Mouse (Mus musculus): ENCODE results near the gene Borcs6.
A peak's percentile ranks its signal among the peaks of the same experiment; 100 is the strongest.

Borcs6 gene

GRCm38 (mm10) chr11:69050748-69051147 is 8.8 kb upstream of the Borcs6 start:
- no peak for DNase-seq

DNA sequence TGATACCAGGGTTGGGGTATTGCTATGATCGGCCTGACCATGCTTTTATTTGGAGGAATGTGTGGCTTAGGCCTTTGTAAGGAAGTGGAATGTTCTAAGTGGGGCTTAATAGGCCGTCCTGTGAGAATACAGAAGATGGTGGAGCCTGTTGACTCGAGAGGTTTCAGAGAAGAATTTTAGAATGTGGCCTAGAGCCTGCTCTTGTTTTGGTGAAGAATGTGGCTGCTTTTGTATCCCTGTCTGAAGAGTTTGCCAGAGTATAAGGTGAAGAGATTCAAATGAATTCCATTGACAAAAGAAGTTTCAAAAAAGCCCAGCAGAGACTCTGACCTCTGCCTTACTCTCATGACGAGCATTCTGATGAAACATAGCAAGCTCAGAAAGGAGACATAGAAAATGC is 7.7 kb upstream of the Borcs6 start:
- DNase-seq, result no peak

DNA sequence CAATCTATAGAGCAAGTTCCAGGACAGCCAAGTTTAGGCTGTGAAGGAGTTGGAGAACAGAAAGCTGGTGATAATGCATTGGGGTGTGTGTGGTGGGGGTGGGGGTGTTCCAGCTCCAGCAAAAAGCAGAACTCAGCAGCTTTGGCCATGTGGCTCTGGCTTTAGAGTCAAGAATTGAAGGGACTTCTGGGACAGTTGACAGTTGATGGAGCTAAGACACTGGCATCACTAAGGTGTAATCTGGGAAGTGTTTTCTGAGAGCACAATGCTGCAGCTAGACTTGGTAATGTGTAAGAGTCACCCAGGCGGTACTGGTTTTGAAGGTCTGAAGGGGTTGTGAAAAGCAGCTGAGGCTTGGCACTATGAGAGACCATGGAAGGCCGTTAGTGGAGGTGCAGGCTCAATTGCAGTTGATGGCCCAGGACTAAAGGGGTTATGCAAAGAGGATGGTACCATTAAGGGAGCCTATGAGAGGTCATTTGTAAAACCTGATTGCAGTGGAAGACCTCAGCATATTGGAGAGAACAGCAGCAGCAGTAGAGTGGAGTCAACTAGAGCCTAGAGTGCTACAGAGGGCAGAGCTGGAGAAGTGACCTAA is 6.6 kb upstream of the Borcs6 start:
- no peak for DNase-seq

- no peak for DNase-seq
These were observed 5.7 kb upstream of the Borcs6 start for GRCm38 (mm10) chr11:69053848-69054247.

GRCm38 (mm10) chr11:69058265-69058664 is 1.3 kb upstream of the Borcs6 start:
- DNase-seq, result no peak

GRCm38 (mm10) chr11:69058729-69059356 is 674 bp upstream of the Borcs6 start:
- no peak for DNase-seq

DNA sequence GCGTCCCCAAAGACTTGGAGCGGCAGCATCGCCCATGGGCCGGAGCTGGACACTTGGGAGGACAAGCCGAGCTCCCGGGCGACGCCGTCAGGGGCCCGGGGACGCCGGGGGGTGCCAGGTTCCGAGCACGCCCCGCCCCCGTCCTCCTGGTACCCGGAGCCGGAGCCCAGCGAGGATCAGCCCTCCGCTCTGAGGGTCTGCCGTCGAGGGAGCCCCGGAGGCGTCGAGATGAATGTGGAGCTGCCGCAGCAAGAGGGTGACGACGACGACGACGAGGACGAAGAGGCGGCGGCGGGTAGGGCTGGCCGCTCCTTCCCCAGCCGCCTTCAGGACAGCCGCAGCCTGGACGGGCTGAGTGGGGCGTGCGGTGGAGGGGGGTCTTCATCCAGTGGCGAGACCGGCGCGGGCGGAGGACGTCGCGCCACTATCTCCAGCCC is 476 bp downstream of the Borcs6 start:
- peak; percentile 72 for DNase-seq

DNA sequence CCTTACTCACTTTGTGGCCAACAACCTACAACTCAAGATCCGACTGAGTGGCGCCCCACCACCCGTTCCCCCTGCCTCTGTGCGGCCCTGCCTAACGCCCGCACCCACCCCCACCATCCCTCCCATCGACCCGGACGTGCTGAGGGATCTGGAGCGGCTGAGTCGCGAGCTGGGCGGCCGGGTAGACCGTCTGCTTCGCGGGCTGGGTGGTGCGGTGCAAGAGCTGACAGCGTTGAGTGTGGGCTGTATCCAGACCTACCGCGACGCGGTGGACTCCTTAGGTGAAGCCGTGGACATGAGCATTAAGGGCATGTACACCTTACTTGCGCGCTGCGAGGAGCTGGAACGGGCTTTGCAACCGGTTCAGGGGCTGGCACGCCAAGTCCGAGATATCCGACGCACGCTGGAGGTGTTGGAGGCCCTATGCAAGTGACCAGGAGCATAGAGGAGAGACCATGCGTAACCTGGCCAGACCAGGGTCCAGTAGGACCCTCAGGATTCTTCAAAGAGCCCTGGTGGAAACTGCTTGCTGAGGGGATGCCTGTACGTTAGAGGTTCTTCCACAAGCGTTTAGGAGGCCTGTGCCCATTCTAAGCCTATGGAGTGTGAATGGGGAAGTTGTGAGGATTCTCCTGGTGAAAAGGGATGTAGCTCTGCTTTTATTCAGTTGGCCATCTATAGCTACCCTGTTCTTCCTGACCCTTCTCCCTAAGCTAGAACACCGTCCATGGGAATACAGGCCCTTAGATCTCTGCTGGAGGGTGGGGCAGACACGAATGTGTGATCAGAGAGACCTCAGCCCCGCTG is 1.1 kb downstream of the Borcs6 start:
- peak; percentile 38 for DNase-seq

- no peak for DNase-seq
These were observed 1.9 kb downstream of the Borcs6 start for GRCm38 (mm10) chr11:69061255-69061912.

- peak; percentile 86 for DNase-seq
These were observed 2.8 kb downstream of the Borcs6 start for GRCm38 (mm10) chr11:69062194-69062760.

GRCm38 (mm10) chr11:69062761-69063224 is 3.3 kb downstream of the Borcs6 start:
- peak; percentile 96 for DNase-seq

- peak; percentile 88 for DNase-seq
These were observed 4.1 kb downstream of the Borcs6 start for GRCm38 (mm10) chr11:69063413-69064201.

DNA sequence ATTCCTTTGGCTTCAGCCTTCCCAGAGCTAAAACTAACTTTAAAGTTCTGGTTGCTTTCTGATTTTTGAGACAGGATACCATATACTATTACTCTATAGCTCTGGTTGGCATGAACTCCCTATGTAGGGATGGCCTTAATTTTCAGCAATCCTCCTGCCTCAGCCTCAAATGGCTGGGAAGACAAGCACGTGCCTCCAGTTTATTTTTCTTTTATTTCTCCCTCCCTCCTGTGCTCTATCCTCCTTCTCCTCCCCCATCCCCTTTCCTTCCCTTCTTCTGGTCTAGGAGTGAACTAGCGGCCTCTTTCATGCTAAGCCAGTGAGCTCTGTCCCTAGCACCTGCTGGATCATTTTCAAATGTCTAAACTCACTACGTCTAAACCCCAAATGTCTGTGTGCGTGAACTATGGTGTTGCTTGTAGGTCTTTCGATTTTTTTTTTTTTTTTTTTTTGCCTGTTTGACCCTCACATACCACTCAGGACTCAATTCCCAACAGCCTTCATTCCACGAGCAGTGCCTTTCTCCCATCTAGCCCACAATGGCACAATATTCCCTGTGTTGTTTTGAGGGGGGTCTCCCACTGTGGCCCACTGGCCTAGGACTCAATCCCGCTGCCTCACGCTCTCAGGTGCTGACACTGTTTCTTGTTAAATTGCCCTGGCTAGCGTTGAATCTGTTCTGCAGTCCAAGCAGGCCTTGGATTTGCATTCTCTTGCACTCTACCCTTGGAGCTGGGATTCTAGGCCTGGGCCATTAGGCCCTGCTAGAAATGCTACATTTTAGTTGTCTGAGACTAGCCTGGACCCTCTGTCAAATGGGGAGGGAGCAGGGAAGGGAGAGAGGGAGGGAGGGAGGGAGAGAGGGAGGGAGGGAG is 5.0 kb downstream of the Borcs6 start:
- no peak for DNase-seq

- no peak for DNase-seq
These were observed 5.9 kb downstream of the Borcs6 start for GRCm38 (mm10) chr11:69065394-69065925.

DNA sequence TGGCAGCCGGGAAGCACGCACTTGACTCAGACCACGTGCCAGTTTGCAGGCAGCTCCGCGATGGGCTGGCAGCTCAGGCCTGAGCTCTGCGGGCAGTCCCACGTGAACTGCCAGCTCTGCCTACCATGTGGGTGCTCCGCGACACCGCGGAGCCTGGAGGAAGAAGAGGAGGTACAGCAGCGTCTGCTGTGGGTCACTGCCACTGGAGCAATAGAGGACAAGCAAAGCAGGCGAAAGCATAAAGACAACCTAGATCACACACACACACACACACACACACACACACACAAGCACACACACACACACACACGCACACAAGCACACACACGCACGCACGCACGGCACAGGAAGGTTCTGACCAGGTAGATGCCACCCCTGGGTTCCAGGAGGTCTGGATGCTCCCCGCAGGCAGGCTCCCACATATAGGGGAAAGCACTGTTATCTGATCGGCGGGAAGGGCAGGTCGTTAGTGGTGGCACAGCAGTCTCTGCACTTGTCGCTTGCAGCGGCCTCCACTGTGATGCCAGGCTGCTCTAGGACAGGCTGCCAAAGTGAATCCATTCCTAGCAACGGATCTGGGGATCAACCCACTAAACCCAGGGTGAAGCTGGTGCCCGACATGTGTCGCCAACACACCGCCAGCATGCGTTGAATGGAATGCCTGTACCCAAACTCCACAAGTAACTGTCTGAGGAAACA is 6.8 kb downstream of the Borcs6 start:
- DNase-seq, result peak; percentile 40

- DNase-seq, result peak; percentile 94
These were observed 7.4 kb downstream of the Borcs6 start for GRCm38 (mm10) chr11:69066956-69067355.

DNA sequence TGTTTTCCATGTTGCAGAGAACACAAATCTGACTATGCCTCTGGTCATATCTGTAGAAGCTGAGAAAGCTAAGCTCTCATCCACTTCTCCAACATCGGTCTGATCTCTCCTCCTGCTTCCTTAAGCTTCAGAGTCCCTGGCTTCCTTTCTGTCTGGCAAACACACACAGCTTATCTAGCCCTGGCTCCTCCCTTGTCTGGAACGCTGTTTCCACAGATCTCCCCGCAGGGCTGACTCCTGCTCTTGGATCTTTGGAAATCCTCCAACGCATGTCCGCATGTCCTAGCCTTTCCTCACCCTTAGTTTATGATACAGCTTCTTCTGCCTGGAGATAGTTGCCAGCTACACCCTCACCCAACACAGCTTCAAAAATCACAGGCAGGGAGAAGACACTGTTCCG is 8.1 kb downstream of the Borcs6 start:
- DNase-seq, result peak; percentile 28

GRCm38 (mm10) chr11:69070093-69070492 is 10.6 kb downstream of the Borcs6 start:
- peak; percentile 33 for DNase-seq

- DNase-seq, result peak; percentile 96
These were observed 11.2 kb downstream of the Borcs6 start, which contains the start of gene Tmem107 for GRCm38 (mm10) chr11:69070590-69071222. Gene Tmem107 (plus strand): TSS chr11:69070806.

Data from kidney, postnatal 14 days (tissue).